Mouse (Mus musculus) layer of hippocampus, postnatal 10 days (tissue): ENCODE measurements around the gene Acot7. TPM values are rescaled to one million over a fixed set of nuclear protein-coding genes. Genes with fewer than 3 reads are reported as not detected.

Experiments used
- DNase-seq, 2 experiments: peaks; one replicate each; pipeline ENCODE4 v3.0.0; 2021; ENCODE audit warnings: low spot score in 2 of 2
- total RNA-seq, 2 experiments: library from RNA; stranded (reverse); gene quantifications; 2 replicates each; pipeline ENCODE4 v1.2.3; 2021

Acot7 gene
- total RNA-seq, 2 experiments from 2014 or later = 426 to 431 TPM

DNA sequence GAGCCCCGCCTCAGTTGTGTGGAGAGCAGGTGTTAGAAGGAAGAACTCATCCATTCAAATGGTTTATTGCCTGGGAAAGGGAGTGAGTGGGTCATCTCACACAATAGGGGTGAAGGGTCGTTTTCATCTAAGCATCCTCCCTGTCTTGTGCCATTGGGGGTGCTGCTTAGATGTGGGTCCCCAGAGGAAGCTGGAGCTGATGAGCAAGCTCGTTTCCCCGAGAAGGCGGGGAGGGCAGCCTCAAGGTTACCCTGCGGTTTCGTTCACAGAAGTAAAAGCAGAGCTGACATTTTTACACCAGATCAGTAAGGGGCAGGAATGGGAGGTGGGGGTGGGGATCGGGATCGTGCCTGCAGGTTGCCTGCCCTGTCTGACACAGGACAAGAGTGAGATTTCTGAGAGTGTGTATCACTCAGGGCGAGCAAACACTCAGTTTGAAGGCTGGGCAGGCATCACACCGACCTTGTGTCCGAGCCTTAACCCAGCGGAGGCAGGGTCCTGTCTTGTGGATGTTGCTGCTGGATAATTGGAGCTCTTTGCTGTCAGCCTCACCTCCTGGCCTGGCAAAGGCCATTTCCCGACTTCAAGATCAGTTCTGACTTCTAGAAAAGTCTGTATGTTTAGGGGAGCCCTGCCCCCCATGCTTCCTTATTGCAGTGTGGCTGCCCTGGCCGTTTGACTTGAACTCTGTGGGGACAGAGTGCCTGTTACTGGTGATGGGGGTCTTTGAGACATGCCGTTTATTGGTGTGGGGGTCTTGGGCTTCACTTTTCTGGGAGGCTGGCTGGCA lies 1.2 kb downstream of the Acot7 start:
- DNase-seq = no peak

DNA sequence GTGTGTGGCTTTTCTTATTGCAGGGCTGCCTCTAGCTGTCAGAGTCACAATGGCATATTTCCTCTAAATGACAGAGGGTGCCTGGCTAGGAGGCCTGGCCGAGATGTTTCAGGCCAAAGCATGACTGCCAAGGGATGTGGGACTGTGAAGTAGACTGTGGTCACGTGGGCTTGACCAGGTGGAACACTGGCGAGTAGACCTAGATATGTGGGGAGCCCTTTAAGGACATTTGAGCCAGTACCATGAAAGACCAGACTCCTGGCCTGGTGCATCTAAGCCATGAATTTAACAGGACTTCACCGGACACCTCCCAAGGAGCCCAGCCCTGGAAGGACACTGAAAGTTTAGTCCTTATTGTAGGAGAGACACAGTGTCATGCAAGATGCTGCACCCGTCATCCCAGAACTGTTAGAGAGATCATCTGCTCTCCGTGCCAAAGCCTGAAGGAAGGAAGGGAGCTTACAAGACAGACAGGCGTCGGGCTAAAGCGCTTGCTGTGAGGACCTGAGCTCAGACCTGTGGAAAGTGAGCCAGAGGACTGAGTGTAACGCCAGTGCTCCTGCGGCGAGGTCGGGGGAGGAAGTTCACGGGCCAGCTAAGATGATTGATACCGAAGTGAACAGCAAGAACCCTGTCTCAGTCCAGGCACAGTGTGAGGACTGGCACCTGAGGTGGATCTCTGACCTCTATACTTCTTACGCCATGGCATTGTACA lies 2.2 kb downstream of the Acot7 start:
- no peak for DNase-seq

DNA sequence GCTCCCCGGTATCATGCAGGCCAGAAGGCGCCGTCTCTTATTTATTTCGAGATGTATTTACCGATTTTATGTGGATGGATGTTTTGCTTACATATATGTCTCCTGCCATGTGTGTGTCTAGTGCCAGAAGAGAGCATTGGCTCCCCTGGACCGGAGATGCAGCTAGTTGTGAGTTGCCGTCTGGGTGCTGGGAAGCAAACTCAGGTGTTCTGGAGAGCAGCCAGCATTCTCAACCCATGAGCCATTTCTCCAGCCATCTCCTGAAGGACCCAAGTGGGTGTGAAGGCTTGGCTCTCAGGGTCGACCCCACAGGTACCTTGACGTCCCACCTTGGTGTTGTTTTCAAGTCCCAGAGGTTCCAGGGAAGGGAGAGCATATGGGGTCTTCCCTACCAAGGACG lies 4.3 kb downstream of the Acot7 start:
- DNase-seq = no peak

DNA sequence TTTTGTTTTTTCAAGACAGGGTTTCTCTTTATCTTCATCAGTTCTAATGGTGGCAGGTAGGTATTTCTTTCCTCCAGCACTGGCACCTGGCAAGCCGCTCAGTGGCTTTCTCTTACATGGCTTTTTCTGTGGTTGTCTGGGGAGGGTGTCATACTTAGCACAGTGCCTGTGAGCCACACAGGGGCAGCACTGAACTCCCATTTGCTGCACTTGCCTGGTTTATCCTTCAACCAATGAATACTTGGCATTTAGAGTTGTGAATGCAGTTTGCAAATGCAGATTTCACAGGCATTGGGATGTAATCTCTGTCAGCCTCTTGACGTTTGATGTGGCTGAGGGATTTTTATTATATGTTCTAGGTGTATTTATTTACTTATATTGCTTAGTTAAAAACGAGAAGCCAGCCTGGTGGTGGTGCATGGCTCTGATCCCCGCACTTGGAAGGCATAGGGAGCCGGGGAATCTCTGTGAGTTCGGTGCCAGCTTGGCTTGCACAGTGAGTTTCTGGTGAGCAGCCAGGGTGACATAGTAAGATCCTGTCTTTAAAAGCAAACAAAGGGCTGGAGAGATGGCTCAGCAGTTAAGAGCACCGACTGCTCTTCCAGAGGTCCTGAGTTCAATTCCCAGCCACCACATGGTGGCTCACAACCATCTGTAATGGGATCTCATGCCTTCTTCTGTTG lies 6.6 kb downstream of the Acot7 start:
- peak in 1 of 2 experiments; percentile 57 for DNase-seq

DNA sequence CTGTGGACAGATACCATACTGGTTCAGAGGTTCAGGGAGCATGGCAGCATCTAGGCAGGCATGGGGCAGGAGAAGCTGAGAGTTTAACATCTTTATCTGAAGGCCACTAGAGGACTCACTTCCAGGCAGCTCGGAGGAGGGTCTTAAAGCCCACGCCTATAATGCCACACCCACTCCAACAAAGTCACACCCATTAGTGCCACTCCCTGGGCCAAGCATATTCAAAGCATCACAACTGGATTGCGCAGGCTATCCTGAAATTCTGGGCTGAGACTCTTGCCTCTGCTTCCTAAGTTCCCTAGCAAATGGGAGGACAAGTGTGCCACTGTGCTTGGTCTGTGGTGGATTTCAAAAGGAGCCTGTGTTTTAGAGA lies 7.2 kb downstream of the Acot7 start:
- DNase-seq = no peak

DNA sequence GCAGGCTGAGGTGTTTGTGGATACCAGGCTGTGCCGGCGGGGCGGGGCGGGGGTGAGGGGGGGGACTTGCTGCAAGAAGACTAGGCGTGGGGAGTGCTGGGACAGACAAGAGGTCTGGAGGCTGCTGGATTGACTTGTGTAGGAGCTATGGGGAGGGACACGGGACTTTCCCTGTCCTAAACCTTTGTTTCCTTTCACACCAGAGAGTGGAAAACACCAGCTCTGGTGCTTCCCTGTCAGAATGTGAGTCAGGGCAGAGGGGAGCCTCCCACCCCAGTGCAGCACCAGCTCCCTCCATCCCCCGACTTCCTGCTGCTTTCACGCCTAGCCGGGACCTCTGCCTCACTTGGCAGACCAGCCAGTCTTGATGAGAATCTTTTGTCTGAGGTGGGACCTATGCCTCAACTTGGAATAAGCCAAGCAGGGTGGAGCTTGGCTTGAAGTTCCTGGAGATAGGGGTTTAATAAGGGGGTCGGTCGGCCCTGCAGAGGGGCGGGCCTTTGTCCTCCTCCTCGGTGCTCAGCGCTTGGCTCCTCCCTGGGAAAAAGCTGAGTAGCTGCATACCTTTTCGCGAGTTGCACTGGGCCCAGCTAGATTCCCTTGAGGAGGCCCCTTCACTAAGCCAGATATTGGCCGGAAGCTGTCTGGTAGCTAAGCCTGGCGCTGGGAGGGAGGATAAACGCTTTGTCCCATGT lies 7.7 kb downstream of the Acot7 start:
- no peak for DNase-seq

DNA sequence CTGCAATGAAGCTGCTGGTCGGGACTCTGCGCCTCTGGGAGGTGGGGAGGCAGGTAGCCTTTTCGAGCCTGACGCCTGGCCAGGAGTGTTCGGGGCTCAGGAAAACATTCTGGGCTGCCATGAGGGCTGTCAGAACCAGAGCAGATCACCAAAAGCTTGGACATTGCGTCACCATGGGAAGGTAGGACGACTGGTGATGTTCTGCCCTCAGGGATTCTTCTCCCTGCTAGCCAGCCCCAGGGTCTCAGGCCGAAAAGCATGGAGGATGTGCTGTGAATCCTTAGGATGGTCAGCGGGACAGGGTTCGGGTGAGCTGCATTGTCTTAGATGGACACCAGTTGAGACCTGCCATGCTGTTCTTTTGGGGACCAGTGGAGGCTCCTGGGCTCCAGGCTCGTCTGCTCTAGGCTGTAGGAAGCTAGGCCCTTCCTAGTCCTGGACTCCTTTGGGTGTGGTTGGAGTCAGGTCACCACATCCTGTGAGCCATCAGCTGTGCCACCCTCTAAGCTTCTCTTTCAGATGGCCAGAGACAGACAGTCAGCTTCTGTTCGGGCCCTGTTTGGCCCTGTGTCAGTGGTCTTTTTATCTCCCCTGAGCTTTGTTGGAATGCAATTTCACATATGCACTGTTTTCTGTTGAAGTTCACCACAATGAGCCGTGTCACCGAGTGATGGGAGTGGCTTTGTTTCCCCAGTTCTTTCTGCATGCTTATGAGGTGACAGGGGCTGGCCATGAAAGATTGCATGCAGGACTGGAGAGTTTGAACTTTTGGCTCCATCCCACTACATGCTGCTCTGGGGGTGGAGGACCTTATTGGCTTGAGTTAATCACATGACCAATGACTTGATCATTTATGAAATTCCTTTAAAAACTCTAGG lies 8.5 kb downstream of the Acot7 start:
- DNase-seq = no peak

DNA sequence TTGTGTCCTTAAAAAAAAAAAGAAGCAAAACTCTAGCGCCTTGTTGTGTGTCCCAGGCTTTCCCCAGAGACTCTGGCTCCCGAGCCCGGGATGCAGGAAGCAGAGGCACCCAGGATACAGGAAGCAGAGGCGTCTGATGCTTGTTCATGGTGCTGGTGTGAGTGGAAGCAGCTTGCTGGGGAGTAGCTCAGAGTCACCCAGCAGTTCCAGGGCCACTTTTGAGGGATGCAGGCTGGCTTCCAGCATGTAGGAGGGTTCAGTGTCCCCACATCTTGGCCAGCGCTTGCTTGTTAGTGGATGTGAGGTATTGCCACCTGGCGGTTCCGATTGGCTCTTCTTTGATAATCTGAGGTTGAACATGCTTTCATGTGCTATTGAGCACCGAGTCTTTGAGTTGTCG lies 9.2 kb downstream of the Acot7 start:
- DNase-seq = no peak

DNA sequence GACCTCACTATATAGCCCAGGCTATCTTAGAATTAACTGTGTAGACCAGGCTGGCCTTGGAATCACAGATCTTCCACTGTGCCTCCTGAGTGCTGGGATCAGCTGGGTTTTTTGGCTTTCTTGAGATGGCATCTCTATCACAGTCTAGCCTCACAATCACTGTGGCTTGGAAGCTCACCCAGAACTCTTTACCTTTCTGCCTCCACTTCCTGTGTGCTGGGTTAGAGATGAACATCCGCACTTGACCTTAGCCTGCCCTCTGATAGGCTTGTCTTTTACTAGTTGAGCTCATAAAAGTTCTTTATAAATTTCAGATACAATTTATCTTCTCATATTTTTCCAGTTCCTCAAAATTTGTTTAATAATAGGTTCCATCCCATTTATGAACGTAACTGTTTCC lies 10.7 kb downstream of the Acot7 start:
- no peak for DNase-seq

DNA sequence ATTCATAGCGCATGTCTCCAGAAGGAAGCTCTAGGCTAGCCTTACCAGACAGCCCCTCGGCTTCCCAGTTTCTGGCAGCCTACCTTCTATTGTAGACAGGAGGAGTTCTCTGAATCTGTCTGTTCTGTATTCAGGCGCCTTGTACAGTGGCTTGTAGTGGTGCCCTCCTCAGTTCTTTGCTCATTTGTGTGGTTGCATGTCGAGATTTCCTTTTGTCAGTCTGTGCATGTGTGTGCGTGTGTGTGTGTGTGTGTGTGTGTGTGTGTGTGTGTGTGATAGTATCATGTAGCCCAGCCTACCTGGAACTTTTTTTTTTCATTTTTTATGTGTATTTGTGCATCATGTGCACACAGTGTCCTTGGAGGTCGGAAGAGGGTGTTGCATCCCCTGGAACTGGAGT lies 11.1 kb downstream of the Acot7 start:
- DNase-seq = no peak

DNA sequence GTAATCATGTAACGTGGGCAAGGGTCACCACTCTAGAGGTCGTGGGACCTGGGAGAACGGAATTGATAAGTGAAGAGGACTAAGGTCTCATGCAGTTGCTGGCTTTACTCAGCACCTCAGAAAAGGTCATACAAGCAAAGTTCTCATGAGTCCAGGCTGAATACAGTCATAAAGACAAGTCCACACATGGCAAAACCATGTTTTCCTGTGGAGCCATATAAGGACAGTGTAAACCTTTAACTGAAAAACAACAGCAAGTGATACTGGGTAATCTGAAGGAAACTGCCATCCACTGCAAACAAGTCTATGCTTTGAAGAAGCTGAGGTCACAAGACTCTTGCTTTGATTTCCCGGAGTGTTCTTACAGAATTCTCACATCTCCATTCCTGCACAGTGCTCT lies 11.8 kb downstream of the Acot7 start:
- DNase-seq = no peak

DNA sequence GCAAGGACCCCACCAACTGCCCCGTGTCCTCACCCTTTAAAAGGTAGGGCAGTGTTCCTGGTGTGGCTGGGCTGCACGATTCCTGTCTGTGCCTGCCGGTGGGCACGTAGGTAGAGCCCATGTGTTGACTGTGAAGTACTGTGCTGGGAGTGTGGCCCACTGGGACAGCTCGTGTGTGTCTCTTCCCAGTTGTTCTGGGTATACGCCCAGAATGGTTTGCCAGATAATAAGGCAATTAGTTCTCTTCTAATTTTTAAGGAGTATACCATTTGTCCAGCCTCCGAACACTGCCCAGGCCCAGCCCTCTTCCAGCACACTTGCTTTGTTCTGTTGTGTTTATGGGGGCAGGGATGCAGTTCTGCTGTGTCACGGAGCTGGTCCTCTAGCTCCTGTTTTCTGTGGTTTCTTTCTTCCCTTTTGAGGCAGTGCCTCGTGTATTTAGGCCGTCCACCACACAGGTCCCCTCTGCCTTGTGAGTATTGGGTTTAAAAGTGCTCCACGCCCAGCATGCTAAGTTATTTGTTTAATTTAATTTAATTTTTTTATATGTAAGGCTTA lies 12.2 kb downstream of the Acot7 start:
- no peak for DNase-seq

DNA sequence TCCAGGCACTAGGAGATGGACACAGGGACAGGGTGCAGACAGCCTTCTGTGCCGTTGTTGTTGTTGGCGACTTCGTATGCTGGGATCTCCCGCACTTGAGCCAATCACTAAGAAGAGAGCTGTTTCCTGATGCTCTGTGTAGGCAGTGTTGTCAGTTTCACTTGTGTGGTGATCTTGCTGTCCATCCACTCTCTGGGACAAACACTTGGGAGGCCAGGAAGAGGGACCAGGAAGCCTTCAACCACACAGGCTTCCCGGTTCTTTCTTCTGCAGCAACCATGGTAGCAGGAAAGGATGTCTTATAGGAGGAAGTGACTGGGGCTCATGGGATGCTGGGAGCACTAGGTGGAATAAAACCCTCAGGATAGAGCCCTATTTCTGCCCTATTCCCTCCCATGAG lies 12.8 kb downstream of the Acot7 start:
- no peak for DNase-seq

DNA sequence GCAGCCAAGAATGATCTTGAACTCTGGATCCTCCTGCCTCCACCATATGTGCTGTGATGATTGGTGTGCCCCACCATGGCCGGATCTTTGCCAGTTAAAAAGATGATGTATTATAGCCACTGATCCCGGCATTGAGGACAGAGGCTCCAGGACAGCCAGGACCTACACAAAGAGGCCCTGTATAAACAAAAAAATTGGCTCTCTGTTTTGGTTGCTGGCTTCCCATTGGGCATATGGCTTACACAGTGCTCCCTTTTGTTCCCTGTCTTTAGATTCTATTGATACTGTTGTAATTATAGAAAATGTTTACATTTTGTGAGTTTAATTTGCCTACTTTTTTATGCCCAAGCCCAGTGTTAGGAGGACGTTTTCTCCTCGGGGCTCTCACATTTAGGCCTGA lies 14.6 kb downstream of the Acot7 start:
- no peak for DNase-seq

DNA sequence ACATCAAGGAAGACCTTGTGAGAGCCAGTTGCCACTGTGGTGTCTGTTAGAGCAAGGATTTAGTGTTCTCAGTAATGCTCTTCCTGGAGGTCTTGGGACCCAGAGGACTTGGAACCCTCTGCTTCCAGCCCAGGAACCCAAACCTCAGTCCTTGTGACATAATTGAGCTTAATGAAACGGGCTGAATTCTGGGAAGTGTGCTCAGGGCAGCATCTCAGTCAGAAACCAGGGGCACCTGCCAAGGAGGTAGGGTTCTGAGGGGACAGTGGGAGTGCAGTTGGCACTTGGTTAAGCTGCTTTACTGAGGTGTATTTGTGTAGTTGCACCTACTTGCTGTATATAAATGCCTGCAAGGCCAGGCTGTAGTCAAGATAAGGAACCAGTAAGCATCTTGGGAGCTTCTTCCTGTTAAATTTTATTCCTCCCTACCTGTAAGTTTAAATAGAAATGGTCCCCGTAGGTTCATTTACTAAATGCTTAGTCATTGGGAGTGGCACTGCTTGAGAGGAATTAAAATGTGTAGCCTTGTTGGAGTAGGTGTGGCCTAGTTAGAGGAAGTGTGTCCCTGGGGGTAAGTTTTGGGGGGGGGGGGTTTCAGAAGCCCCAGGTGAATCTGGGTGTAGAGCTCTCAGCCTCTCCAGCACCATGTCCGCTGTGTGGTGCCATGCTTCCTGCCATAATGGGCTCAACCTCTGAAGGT lies 16.7 kb downstream of the Acot7 start:
- no peak for DNase-seq

DNA sequence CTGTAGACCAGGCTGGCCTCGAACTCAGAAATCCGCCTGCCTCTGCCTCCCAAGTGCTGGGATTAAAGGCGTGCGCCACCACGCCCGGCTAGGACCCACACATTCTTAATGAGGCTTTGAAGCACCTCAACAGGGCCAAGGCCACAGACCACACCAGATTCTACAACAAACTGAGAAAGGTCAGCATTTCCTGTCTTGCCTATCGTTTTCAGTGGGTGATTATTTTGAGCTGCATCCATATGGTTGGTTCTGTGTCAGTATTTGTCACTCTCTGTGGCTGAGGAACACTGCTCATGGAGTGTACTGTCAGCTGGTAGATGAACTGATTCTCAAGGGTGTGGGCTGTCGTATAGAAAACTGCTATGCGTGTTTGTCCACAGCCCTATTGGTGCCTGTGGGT lies 18.3 kb downstream of the Acot7 start:
- no peak for DNase-seq

DNA sequence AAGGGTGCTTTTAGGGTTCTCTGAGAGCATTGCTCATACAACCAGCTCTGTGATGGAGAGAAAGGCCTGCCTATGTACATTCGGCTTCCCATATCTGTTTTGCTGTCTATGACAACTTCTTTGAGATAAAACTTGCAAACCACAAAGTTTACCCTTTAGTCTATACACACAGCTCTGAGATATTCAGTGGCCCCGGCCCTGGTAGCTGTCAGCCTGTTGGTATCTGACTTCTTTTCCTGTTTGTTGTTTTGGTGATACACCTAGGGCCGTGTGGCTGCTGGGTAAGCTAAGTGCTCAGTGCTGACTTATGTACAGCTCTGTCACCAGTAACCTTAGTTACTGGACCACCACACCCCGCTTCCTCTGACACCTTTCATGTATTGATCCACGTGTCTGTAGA lies 19.6 kb downstream of the Acot7 start:
- DNase-seq = no peak

DNA sequence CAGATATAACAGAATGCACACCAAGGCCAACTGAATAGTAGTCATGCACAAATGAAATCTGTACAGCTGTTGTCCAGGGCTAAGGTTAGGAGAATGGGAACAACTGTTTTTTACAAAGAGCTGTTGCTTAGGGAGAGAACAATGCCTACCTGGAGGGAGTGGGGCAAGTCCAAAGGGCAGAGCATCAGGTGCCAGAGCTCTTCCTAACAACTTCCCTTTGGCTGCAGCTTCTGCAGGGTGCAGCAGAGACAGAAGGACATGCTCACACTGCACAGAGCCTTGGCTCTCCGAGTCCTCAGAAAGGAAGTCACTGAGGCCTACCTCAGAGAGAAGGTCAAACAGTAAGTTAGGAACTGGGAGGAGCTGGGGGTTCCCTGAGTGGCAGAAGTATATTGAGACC lies 21.7 kb downstream of the Acot7 start:
- DNase-seq = no peak

DNA sequence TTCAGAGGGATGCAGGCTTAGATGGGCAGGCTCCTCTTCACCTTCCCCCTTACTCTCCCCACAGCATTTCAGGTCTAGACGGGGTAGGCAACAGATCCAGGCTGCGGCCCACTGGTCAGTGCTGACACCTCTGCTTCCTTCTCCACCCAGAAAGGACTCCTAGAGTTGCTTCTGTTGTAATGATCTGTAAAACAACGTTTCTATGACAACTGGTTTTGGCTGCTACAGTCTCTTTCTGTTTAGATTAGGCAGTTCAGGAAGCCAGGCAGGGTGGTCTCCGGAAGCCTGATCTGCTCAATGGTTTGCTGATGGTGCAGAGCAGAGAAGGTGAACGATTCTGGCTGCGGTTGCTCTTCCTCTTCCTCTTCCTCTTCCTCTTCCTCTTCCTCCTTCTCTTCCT lies 23.6 kb downstream of the Acot7 start:
- no peak for DNase-seq

DNA sequence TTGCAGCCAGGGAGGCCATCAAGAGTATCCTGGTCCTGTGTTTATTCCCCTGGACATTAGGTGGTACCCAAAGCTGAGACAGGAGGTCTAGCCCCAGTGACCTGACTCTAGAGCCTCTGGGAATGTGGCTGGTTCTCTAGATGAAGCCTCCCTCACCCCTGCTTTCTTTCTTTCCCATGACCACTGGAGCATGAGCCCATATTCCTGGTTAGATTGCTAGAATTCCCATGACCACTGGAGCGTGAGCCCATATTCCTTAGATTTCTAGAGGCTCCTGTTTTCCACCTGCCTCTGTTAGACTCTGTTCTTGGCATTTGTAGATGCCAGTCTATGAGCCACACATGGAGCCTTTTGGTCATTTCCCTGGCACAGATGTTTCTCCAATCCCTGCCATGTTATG lies 24.5 kb downstream of the Acot7 start:
- DNase-seq = no peak
